Mouse (Mus musculus) liver, adult 2 months (tissue): Measurements from ENCODE around the gene Itgb6. TPM values are rescaled to one million over a fixed set of nuclear protein-coding genes. Genes with fewer than 3 reads are reported as not detected.

ENCODE experiments used
- DNase-seq: peaks from one replicate; pipeline ENCODE4 v3.0.0-alpha.2; 2011; ENCODE audit warnings: low read depth, low spot score; ENCODE audit errors: extremely low read depth
- H3K27ac ChIP-seq: fragments of 200-500 bp; replicated peaks from 2 replicates; pipeline ENCODE4 v1.5.1; 2012; ENCODE audit warnings: low read depth, mild to moderate bottlenecking, control low read depth, inconsistent platforms, low read length; ENCODE audit not compliant: insufficient read depth
- H3K27me3 ChIP-seq: fragments of 200-500 bp; 2 replicates; pipeline ENCODE4 v1.6.1; 2012; ENCODE audit warnings: mild to moderate bottlenecking, moderate library complexity, low read length, inconsistent platforms; ENCODE audit not compliant: control insufficient read depth, insufficient read depth
- H3K36me3 ChIP-seq: fragments of 200-500 bp; 2 replicates; pipeline ENCODE4 v1.6.1; 2012; ENCODE audit warnings: low read length, inconsistent platforms; ENCODE audit not compliant: control insufficient read depth, insufficient read depth
- H3K4me1 ChIP-seq: fragments of 200-500 bp; 2 replicates; pipeline ENCODE4 v1.6.1; 2011; ENCODE audit warnings: low read length; ENCODE audit not compliant: control insufficient read depth, insufficient read depth
- H3K4me3 ChIP-seq: fragments of 200-500 bp; 2 replicates; pipeline ENCODE4 v1.5.1; 2011; ENCODE audit warnings: low read depth, mild to moderate bottlenecking, control low read depth, low read length, moderate library complexity; ENCODE audit not compliant: insufficient read depth
- H3K79me2 ChIP-seq: fragments of 200-500 bp; 2 replicates; pipeline ENCODE4 v1.6.1; 2012; ENCODE audit warnings: inconsistent platforms, mild to moderate bottlenecking, low read length, moderate library complexity; ENCODE audit not compliant: control insufficient read depth, insufficient read depth
- H3K9ac ChIP-seq: fragments of 200-500 bp; 2 replicates; pipeline ENCODE4 v1.6.1; 2012; ENCODE audit warnings: low read depth, mild to moderate bottlenecking, control low read depth, inconsistent platforms, low read length
- CTCF ChIP-seq: fragments of 200-500 bp; IDR thresholded peaks from 2 replicates; pipeline ENCODE4 v1.5.1; 2011; ENCODE audit warnings: low read depth, low read length, control low read depth
- POLR2A ChIP-seq: fragments of 200-500 bp; IDR thresholded peaks from 2 replicates; pipeline ENCODE4 v1.6.1; 2011; ENCODE audit warnings: low read length, control low read depth; ENCODE audit not compliant: insufficient read depth; ENCODE audit errors: extremely low read depth
- WGBS: fragments of 180-500 bp; shearing (Covaris S2); methylation state at CpG from one replicate; pipeline ENCODE4 v1.1.7; 2018; 5-methylcytosine and 5-hydroxymethylcytosine counted together
- polyA plus RNA-seq: library from polyadenylated mRNA; depleted of rRNA; stranded (reverse); fragments of >200 nt; gene quantifications from 2 replicates; pipeline ENCODE4 v1.2.3, GENCODE M21; 2012
- total RNA-seq: library from RNA; depleted of rRNA; stranded (reverse); fragments of >200 nt; gene quantifications from 2 replicates; pipeline ENCODE4 v1.2.3, GENCODE M21; 2014

The Itgb6 gene
- total and polyA plus RNA-seq, 2 experiments, result 0.28 TPM; not detected in 1

GRCm38 (mm10) chr2:60554561-60554960 is 167.9 kb downstream of the Itgb6 start:
- DNase-seq, result no peak
- 0 out of 2 replicates have a peak, but pooled peaks cover 3% of the 10 kb centered on the region for H3K27me3 ChIP-seq
- no peaks in the 10 kb centered on the region for H3K79me2 ChIP-seq
- no peak overlapping the region for H3K27ac ChIP-seq
- no peak for TF ChIP-seq POLR2A
- no peak for TF ChIP-seq CTCF
- 81% methylated on average over 4 of the region's 4 CpGs for WGBS
- no peak overlapping the region for H3K4me3 ChIP-seq
- H3K9ac ChIP-seq, result no peak overlapping the region
- peaks cover 2% of the 10 kb centered on the region; the same call in 1 of the 2 replicates for H3K4me1 ChIP-seq
- H3K36me3 ChIP-seq, result no peaks in the 10 kb centered on the region

- peak within 1 kb of the TSS; percentile 35 for H3K9ac ChIP-seq
- peaks cover 2% of the 10 kb centered on the region; the same call in 1 of the 2 replicates for H3K4me1 ChIP-seq
- H3K36me3 ChIP-seq, result no peaks in the 10 kb centered on the region
- H3K27me3 ChIP-seq, result 0 out of 2 replicates have a peak, but pooled peaks cover 3% of the 10 kb centered on the region
- TF ChIP-seq CTCF, result no peak
- 0 out of 2 replicates have a peak, but pooled peaks have one; percentile 19 for TF ChIP-seq POLR2A
- DNase-seq, result peak; percentile 15
- 6% methylated on average over 33 of the region's 33 CpGs for WGBS
- no peaks in the 10 kb centered on the region for H3K79me2 ChIP-seq
- H3K4me3 ChIP-seq, result peak within 1 kb of the TSS; percentile 61
- peak within 1 kb of the TSS; percentile 37; the same call in 1 of the 2 replicates for H3K27ac ChIP-seq
Observed at GRCm38 (mm10) chr2:60552902-60553682, 169.4 kb downstream of the Itgb6 start, which contains the start of gene Pla2r1. Gene Pla2r1, minus strand, starts transcription at chr2:60553308.

- peak overlapping the region; percentile 35; the same call in 1 of the 2 replicates for H3K9ac ChIP-seq
- no peaks in the 10 kb centered on the region for H3K36me3 ChIP-seq
- TF ChIP-seq CTCF (no peak), POLR2A (no peak)
- WGBS, result 53% methylated on average over 21 of the region's 21 CpGs
- no peaks in the 10 kb centered on the region for H3K79me2 ChIP-seq
- no peak for DNase-seq
- H3K4me3 ChIP-seq, result peak overlapping the region; percentile 61
- peaks cover 2% of the 10 kb centered on the region; the same call in 1 of the 2 replicates for H3K4me1 ChIP-seq
- H3K27me3 ChIP-seq, result 0 out of 2 replicates have a peak, but pooled peaks cover 3% of the 10 kb centered on the region
- peak overlapping the region; percentile 37; the same call in 1 of the 2 replicates for H3K27ac ChIP-seq
Observed at GRCm38 (mm10) chr2:60552177-60552901, 170.1 kb downstream of the Itgb6 start.

GRCm38 (mm10) chr2:60551673-60552072 is 170.8 kb downstream of the Itgb6 start:
- H3K4me1 ChIP-seq, result peaks cover 2% of the 10 kb centered on the region; the same call in 1 of the 2 replicates
- H3K27me3 ChIP-seq, result 0 out of 2 replicates have a peak, but pooled peaks cover 3% of the 10 kb centered on the region
- no peak overlapping the region for H3K4me3 ChIP-seq
- no peaks in the 10 kb centered on the region for H3K36me3 ChIP-seq
- DNase-seq, result no peak
- WGBS, result 70% methylated on average over 2 of the region's 2 CpGs
- H3K27ac ChIP-seq, result no peak overlapping the region
- TF ChIP-seq POLR2A, result no peak
- no peak for TF ChIP-seq CTCF
- H3K79me2 ChIP-seq, result no peaks in the 10 kb centered on the region
- H3K9ac ChIP-seq, result no peak overlapping the region

GRCm38 (mm10) chr2:60550521-60550920 is 171.9 kb downstream of the Itgb6 start:
- Histone ChIP-seq H3K27me3 (0 out of 2 replicates have a peak, but pooled peaks cover 3% of the 10 kb centered on the region), H3K4me1 (peaks cover 2% of the 10 kb centered on the region; the same call in 1 of the 2 replicates), H3K9ac (no peak overlapping the region), H3K27ac (no peak overlapping the region), H3K4me3 (no peak overlapping the region), H3K79me2 (no peaks in the 10 kb centered on the region), H3K36me3 (no peaks in the 10 kb centered on the region)
- TF ChIP-seq POLR2A (no peak), CTCF (no peak)
- WGBS, result 92% methylated on average over 8 of the region's 8 CpGs
- no peak for DNase-seq
